Mouse (Mus musculus): ENCODE results near the gene Zan.

GRCm38 (mm10) chr5:137493831-137494230 lies 17.0 kb upstream of the Zan start:
- TF ChIP-seq GATA1 (IDR thresholded peaks at IDR 0.05; ENCODE audit: borderline replicate concordance, low read length): no peak
- TF ChIP-seq FLI1 (IDR thresholded peaks at IDR 0.05; ENCODE audit: low read length): no peak

Measured in megakaryocyte, embryonic 14.5 days (primary cell).